Mouse (Mus musculus) midbrain, embryonic 14.5 days (tissue): ENCODE results near the gene Xcl1. TPM values are rescaled to one million over a fixed set of nuclear protein-coding genes. Genes with fewer than 3 reads are reported as not detected.
A peak's percentile ranks its signal among the peaks of the same experiment; 100 is the strongest.

ENCODE experiments used
- ATAC-seq: fragments of 200-750 bp; cut with Nextera tagmentation; 2 replicates; pipeline ENCODE4 v1.8.0; 2017; ENCODE audit warnings: moderate number of reproducible peaks, moderate library complexity; ENCODE audit not compliant: low FRiP score, low TSS enrichment
- DNase-seq: peaks from one replicate; pipeline ENCODE4 v3.0.0-alpha.2; 2015
- H3K27ac ChIP-seq: fragments of 300-500 bp; sonication (generic); replicated peaks from 2 replicates; pipeline ENCODE4 v1.5.1; 2014; ENCODE audit warnings: mild to moderate bottlenecking, low read depth, low read length, moderate library complexity
- H3K27me3 ChIP-seq: fragments of 300-500 bp; sonication (generic); 2 replicates; pipeline ENCODE4 v1.6.1; 2014; ENCODE audit warnings: low read length, control low read depth, mixed read lengths; ENCODE audit not compliant: control insufficient read depth, insufficient read depth
- H3K36me3 ChIP-seq: fragments of 300-500 bp; sonication (generic); 2 replicates; pipeline ENCODE4 v1.6.1; 2014; ENCODE audit warnings: low read length, control low read depth; ENCODE audit not compliant: control insufficient read depth, insufficient read depth
- H3K4me1 ChIP-seq: fragments of 300-500 bp; sonication (generic); 2 replicates; pipeline ENCODE4 v1.6.1; 2014; ENCODE audit warnings: mild to moderate bottlenecking, antibody characterized with exemption, low read length, control low read depth; ENCODE audit not compliant: control insufficient read depth, insufficient read depth
- H3K4me2 ChIP-seq: fragments of 300-500 bp; sonication (generic); 2 replicates; pipeline ENCODE4 v1.6.1; 2014; ENCODE audit warnings: mild to moderate bottlenecking, low read length, moderate library complexity
- H3K4me3 ChIP-seq: fragments of 300-500 bp; sonication (generic); replicated peaks from 2 replicates; pipeline ENCODE4 v1.5.1; 2014; ENCODE audit warnings: low read depth, low read length
- H3K9ac ChIP-seq: fragments of 300-500 bp; sonication (generic); replicated peaks from 2 replicates; pipeline ENCODE4 v1.6.1; 2014; ENCODE audit warnings: mild to moderate bottlenecking, low read length, moderate library complexity
- H3K9me3 ChIP-seq: fragments of 300-500 bp; sonication (generic); 2 replicates; pipeline ENCODE4 v1.6.1; 2016; ENCODE audit warnings: low read length, control low read depth, mixed read lengths; ENCODE audit not compliant: control insufficient read depth
- WGBS: fragments of 180-500 bp; shearing (Covaris S2); extraction: QIAGEN DNeasy Blood & Tissue Kit; methylation state at CpG from one replicate; pipeline ENCODE4 v1.1.7; 2014; 5-methylcytosine and 5-hydroxymethylcytosine counted together
- polyA plus RNA-seq: library from polyadenylated mRNA; unstranded; fragments of >200 nt; fragmentation: Nextera tagmentation; extraction: Ambion mirVana; gene quantifications from 2 replicates; pipeline ENCODE4 v1.2.1, GENCODE M21; 2014

Xcl1 gene
- polyA plus RNA-seq, 1 experiment from 2014 or later, result not detected

- ATAC-seq (peak; percentile 61), DNase-seq (peak; percentile 63)
- Histone ChIP-seq H3K27ac (peak overlapping the region; percentile 56), H3K36me3 (no peaks in the 10 kb centered on the region), H3K27me3 (no peaks in the 10 kb centered on the region), H3K9me3 (no peaks in the 10 kb centered on the region), H3K4me3 (no peak overlapping the region), H3K4me2 (no peak overlapping the region), H3K9ac (no peak overlapping the region), H3K4me1 (peaks cover 21% of the 10 kb centered on the region)
- 23% methylated on average over 5 of the region's 5 CpGs for WGBS
These were observed 38.0 kb downstream of the Xcl1 start for GRCm38 (mm10) chr1:164897163-164897817.

- peak overlapping the region; percentile 56 for H3K27ac ChIP-seq
- H3K36me3 ChIP-seq, result no peaks in the 10 kb centered on the region
- H3K4me2 ChIP-seq, result no peak overlapping the region
- H3K4me3 ChIP-seq, result no peak overlapping the region
- H3K27me3 ChIP-seq, result no peaks in the 10 kb centered on the region
- DNase-seq (peak; percentile 39), ATAC-seq (no peak)
- no peaks in the 10 kb centered on the region for H3K9me3 ChIP-seq
- WGBS, result 54% methylated on average over 16 of the region's 16 CpGs
- H3K9ac ChIP-seq, result no peak overlapping the region
- H3K4me1 ChIP-seq, result peaks cover 21% of the 10 kb centered on the region
These were observed 38.8 kb downstream of the Xcl1 start for GRCm38 (mm10) chr1:164896211-164897145.

GRCm38 (mm10) chr1:164895806-164896205 lies 39.5 kb downstream of the Xcl1 start:
- DNase-seq (no peak), ATAC-seq (no peak)
- Histone ChIP-seq H3K4me2 (no peak overlapping the region), H3K9ac (no peak overlapping the region), H3K4me1 (peaks cover 21% of the 10 kb centered on the region), H3K27ac (peak overlapping the region; percentile 56), H3K36me3 (no peaks in the 10 kb centered on the region), H3K9me3 (no peaks in the 10 kb centered on the region), H3K27me3 (no peaks in the 10 kb centered on the region), H3K4me3 (no peak overlapping the region)
- WGBS, result 77% methylated on average over 2 of the region's 2 CpGs

GRCm38 (mm10) chr1:164890366-164890765 lies 45.0 kb downstream of the Xcl1 start:
- H3K9ac ChIP-seq, result no peak overlapping the region
- no peak for DNase-seq
- ATAC-seq, result no peak
- H3K27me3 ChIP-seq, result no peaks in the 10 kb centered on the region
- H3K4me2 ChIP-seq, result no peak overlapping the region
- WGBS, result 74% methylated on average over 4 of the region's 4 CpGs
- no peak overlapping the region for H3K27ac ChIP-seq
- H3K36me3 ChIP-seq, result no peaks in the 10 kb centered on the region
- H3K4me3 ChIP-seq, result no peak overlapping the region
- no peaks in the 10 kb centered on the region for H3K9me3 ChIP-seq
- no peaks in the 10 kb centered on the region for H3K4me1 ChIP-seq

- WGBS, result 69% methylated on average over 6 of the region's 6 CpGs
These were observed 46.8 kb downstream of the Xcl1 start for GRCm38 (mm10) chr1:164888563-164888962.

GRCm38 (mm10) chr1:164887775-164888174 lies 47.6 kb downstream of the Xcl1 start:
- Histone ChIP-seq H3K9me3 (no peaks in the 10 kb centered on the region), H3K4me1 (no peaks in the 10 kb centered on the region), H3K4me3 (no peak overlapping the region), H3K4me2 (no peak overlapping the region), H3K36me3 (no peaks in the 10 kb centered on the region), H3K9ac (no peak overlapping the region), H3K27me3 (no peaks in the 10 kb centered on the region), H3K27ac (no peak overlapping the region)
- 93% methylated on average over 2 of the region's 2 CpGs for WGBS
- no peak for ATAC-seq
- no peak for DNase-seq

More at GRCm38 (mm10) chr1:164888563-164888962, 46.8 kb downstream of the Xcl1 start:
- H3K4me3 ChIP-seq, result no peak overlapping the region
- no peak overlapping the region for H3K27ac ChIP-seq
- H3K9me3 ChIP-seq, result no peaks in the 10 kb centered on the region
- ATAC-seq, result no peak
- no peaks in the 10 kb centered on the region for H3K4me1 ChIP-seq
- no peaks in the 10 kb centered on the region for H3K27me3 ChIP-seq
- no peak overlapping the region for H3K4me2 ChIP-seq
- DNase-seq, result no peak
- no peak overlapping the region for H3K9ac ChIP-seq
- H3K36me3 ChIP-seq, result no peaks in the 10 kb centered on the region

- no peaks in the 10 kb centered on the region for H3K36me3 ChIP-seq
- H3K27ac ChIP-seq, result no peak overlapping the region
- no peaks in the 10 kb centered on the region for H3K4me1 ChIP-seq
- no peak overlapping the region for H3K4me3 ChIP-seq
- H3K4me2 ChIP-seq, result no peak overlapping the region
- 89% methylated on average over 3 of the region's 3 CpGs for WGBS
- H3K9me3 ChIP-seq, result no peaks in the 10 kb centered on the region
- ATAC-seq, result no peak
- H3K27me3 ChIP-seq, result no peaks in the 10 kb centered on the region
- H3K9ac ChIP-seq, result no peak overlapping the region
- no peak for DNase-seq
These were observed 53.4 kb downstream of the Xcl1 start for GRCm38 (mm10) chr1:164881891-164882290.
